Mouse (Mus musculus): Measurements from ENCODE around the gene Rapgef2.

- TF ChIP-seq CTCF (conservative IDR thresholded peaks at IDR 0.05; ENCODE audit: low read length) (no peak), NANOG (IDR thresholded peaks at IDR 0.05; ENCODE audit: borderline replicate concordance, low read length) (no peak)
Observed at GRCm38 (mm10) chr3:79294701-79295100, 8.4 kb upstream of the Rapgef2 start.

Data from E14TG2a.4 (cell line).